Mouse (Mus musculus) liver, postnatal 0 days (tissue): ENCODE results near the gene Pkd2l1. TPM values are rescaled to one million over a fixed set of nuclear protein-coding genes. Genes with fewer than 3 reads are reported as not detected.

Experiments
- ATAC-seq: fragments of 200-750 bp; cut with Nextera tagmentation; 2 replicates; pipeline ENCODE4 v1.8.0; 2017; ENCODE audit warnings: mild to moderate bottlenecking, moderate library complexity
- DNase-seq: peaks from one replicate; pipeline ENCODE4 v3.0.0-alpha.2; 2016
- H3K27ac ChIP-seq: fragments of 300-500 bp; sonication (generic); 2 replicates; pipeline ENCODE4 v1.5.1; 2014; ENCODE audit warnings: antibody characterized with exemption, moderate library complexity, mild to moderate bottlenecking, low read depth
- H3K27me3 ChIP-seq: fragments of 300-500 bp; sonication (generic); 2 replicates; pipeline ENCODE4 v1.6.1; 2014; ENCODE audit warnings: low read length, control low read depth, mixed read lengths; ENCODE audit not compliant: insufficient read depth
- H3K36me3 ChIP-seq: fragments of 300-500 bp; sonication (generic); replicated peaks from 2 replicates; pipeline ENCODE4 v1.6.1; 2014; ENCODE audit warnings: mild to moderate bottlenecking, control low read depth, low read length, moderate library complexity, mixed read lengths; ENCODE audit not compliant: insufficient read depth
- H3K4me1 ChIP-seq: fragments of 300-500 bp; sonication (generic); 2 replicates; pipeline ENCODE4 v1.6.1; 2014; ENCODE audit warnings: antibody characterized with exemption, mild to moderate bottlenecking, control low read depth; ENCODE audit not compliant: insufficient read depth
- H3K4me2 ChIP-seq: fragments of 300-500 bp; sonication (generic); 2 replicates; pipeline ENCODE4 v1.6.1; 2014; ENCODE audit warnings: low read depth, mild to moderate bottlenecking, low read length, moderate library complexity, mixed read lengths
- H3K4me3 ChIP-seq: fragments of 300-500 bp; sonication (generic); 2 replicates; pipeline ENCODE4 v1.5.1; 2014; ENCODE audit warnings: low read depth, low read length
- H3K9ac ChIP-seq: fragments of 300-500 bp; sonication (generic); replicated peaks from 2 replicates; pipeline ENCODE4 v1.6.1; 2014; ENCODE audit warnings: mild to moderate bottlenecking, moderate library complexity
- H3K9me3 ChIP-seq: fragments of 300-500 bp; sonication (generic); 2 replicates; pipeline ENCODE4 v1.6.1; 2016; ENCODE audit warnings: mild to moderate bottlenecking, control low read depth, low read length, mixed read lengths
- CTCF ChIP-seq: sonication (generic); IDR thresholded peaks from 2 replicates; pipeline ENCODE4 v1.5.1; 2016; ENCODE audit warnings: antibody characterized with exemption, low read depth
- EP300 ChIP-seq: IDR thresholded peaks from 2 replicates; pipeline ENCODE4 v1.6.1; 2016; ENCODE audit warnings: antibody characterized with exemption, low read depth, mild to moderate bottlenecking
- WGBS: fragments of 180-500 bp; shearing (Covaris S2); extraction: QIAGEN DNeasy Blood & Tissue Kit; methylation state at CpG from one replicate; pipeline ENCODE4 v1.1.7; 2014; ENCODE audit not compliant: insufficient replicate concordance; 5-methylcytosine and 5-hydroxymethylcytosine counted together
- polyA plus RNA-seq: library from polyadenylated mRNA; unstranded; fragments of >200 nt; fragmentation: Nextera tagmentation; extraction: Ambion mirVana; gene quantifications from 2 replicates; pipeline ENCODE4 v1.2.1, GENCODE M21; 2015

The Pkd2l1 gene
- polyA plus RNA-seq, 1 experiment from 2014 or later, result not detected

- DNase-seq (no peak), ATAC-seq (no peak)
- Histone ChIP-seq H3K4me1 (no peaks in the 10 kb centered on the region; the same call in 1 of the 2 replicates), H3K27ac (no peak overlapping the region), H3K36me3 (peaks cover 69% of the 10 kb centered on the region), H3K27me3 (no peaks in the 10 kb centered on the region), H3K9ac (no peak overlapping the region), H3K4me2 (no peak overlapping the region), H3K4me3 (no peak overlapping the region), H3K9me3 (no peaks in the 10 kb centered on the region)
- no peak for TF ChIP-seq EP300
- TF ChIP-seq CTCF, result no peak
These were observed 74.4 kb downstream of the Pkd2l1 start for GRCm38 (mm10) chr19:44117793-44118192.

- no peak for ATAC-seq
- DNase-seq, result peak; percentile 26
- 64% methylated on average over 7 of the region's 7 CpGs for WGBS
- H3K9ac ChIP-seq, result no peak overlapping the region
- no peak overlapping the region for H3K4me2 ChIP-seq
- H3K4me3 ChIP-seq, result no peak overlapping the region
- H3K9me3 ChIP-seq, result no peaks in the 10 kb centered on the region
- no peaks in the 10 kb centered on the region for H3K27me3 ChIP-seq
- no peak overlapping the region for H3K27ac ChIP-seq
- no peak for TF ChIP-seq EP300
- TF ChIP-seq CTCF, result peak; percentile 55
- peaks cover 38% of the 10 kb centered on the region for H3K36me3 ChIP-seq
- peaks cover 7% of the 10 kb centered on the region for H3K4me1 ChIP-seq
These were observed 80.5 kb downstream of the Pkd2l1 start for GRCm38 (mm10) chr19:44111706-44112105.

DNA sequence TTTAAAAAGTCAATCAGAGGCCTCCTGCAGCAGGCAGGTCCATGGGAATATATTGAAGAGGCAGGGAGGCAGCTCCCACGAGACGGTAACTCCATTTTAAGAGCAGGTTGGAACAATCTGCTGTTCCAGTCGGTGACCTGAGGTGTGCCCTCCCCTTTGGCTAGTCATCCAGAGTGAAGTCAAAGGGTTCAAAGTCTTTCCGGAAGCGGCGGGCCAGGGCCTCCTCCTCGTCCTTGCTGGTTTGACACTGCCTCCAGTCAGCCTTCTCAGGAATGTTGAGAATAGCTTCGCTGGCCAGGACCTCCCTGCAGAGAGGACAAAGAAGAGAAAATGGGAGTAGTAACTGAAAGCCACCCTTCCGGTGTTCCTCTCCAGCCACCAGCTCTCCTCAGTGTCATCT is 81.9 kb downstream of the Pkd2l1 start:
- Histone ChIP-seq H3K4me1 (peaks cover 17% of the 10 kb centered on the region), H3K9me3 (no peaks in the 10 kb centered on the region), H3K4me3 (no peak overlapping the region), H3K36me3 (peaks cover 32% of the 10 kb centered on the region), H3K27me3 (no peaks in the 10 kb centered on the region), H3K4me2 (no peak overlapping the region), H3K9ac (no peak overlapping the region; the same call in 1 of the 2 replicates), H3K27ac (peak overlapping the region; percentile 75)
- TF ChIP-seq CTCF (no peak), EP300 (no peak; the same call in 1 of the 2 replicates)
- DNase-seq, result peak; percentile 65
- ATAC-seq, result peak; percentile 47; the same call in 1 of the 2 replicates
- 59% methylated on average over 9 of the region's 9 CpGs for WGBS

GRCm38 (mm10) chr19:44108996-44109395 is 83.2 kb downstream of the Pkd2l1 start:
- Histone ChIP-seq H3K9ac (no peak overlapping the region), H3K27me3 (no peaks in the 10 kb centered on the region), H3K9me3 (no peaks in the 10 kb centered on the region), H3K4me3 (no peak overlapping the region), H3K4me2 (no peak overlapping the region), H3K36me3 (peaks cover 23% of the 10 kb centered on the region), H3K4me1 (peaks cover 25% of the 10 kb centered on the region), H3K27ac (no peak overlapping the region)
- DNase-seq, result no peak
- no peak for TF ChIP-seq CTCF
- TF ChIP-seq EP300, result no peak
- ATAC-seq, result no peak

DNA sequence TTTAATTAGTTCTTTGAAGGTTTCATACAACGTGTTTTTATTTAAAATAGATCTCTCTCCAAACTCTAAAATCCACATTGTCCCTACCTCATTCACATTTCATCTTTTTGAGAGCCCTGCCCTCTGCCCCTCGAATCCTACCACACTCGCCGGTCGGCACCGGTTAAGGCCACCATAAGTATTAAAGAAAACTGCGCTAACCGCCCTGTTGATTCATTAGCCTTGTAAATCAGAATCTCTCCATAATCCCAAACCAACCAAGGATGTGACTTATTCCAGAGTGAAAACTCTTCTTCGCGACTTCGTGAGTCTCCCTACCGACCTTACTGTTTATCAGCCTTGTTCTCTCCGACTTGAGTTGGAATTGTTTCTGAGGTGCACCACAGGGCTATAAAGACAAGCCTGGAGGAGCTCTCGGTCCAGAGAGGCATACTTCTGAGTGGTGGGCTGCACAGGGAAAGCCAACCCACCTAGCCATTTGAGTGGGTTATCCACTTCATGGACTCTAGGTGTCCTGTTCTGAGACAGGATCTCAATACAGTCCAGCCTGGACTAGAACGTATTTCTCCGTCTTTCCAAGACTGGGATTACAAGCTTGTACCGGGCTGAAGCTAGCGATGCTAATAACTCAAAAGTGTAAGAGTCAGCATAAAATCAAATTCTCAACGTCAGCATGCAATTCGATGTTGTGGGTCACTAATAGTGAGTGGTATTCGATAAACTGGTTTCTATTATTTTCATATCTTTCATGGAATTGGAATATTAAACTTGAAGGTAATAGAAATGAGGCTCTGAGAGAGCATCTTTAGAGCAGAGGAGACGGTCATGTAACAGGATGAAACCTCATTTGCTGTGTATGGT is 84.4 kb downstream of the Pkd2l1 start:
- Histone ChIP-seq H3K36me3 (peaks cover 14% of the 10 kb centered on the region), H3K27ac (peak overlapping the region; percentile 59), H3K4me2 (peak overlapping the region; percentile 80), H3K4me3 (peak overlapping the region; percentile 97), H3K4me1 (peaks cover 25% of the 10 kb centered on the region), H3K9me3 (no peaks in the 10 kb centered on the region), H3K9ac (peak overlapping the region; percentile 98), H3K27me3 (no peaks in the 10 kb centered on the region)
- no peak for DNase-seq
- WGBS, result 34% methylated on average over 22 of the region's 22 CpGs
- ATAC-seq, result no peak
- TF ChIP-seq EP300 (peak; percentile 6; the same call in 1 of the 2 replicates), CTCF (no peak)

DNA sequence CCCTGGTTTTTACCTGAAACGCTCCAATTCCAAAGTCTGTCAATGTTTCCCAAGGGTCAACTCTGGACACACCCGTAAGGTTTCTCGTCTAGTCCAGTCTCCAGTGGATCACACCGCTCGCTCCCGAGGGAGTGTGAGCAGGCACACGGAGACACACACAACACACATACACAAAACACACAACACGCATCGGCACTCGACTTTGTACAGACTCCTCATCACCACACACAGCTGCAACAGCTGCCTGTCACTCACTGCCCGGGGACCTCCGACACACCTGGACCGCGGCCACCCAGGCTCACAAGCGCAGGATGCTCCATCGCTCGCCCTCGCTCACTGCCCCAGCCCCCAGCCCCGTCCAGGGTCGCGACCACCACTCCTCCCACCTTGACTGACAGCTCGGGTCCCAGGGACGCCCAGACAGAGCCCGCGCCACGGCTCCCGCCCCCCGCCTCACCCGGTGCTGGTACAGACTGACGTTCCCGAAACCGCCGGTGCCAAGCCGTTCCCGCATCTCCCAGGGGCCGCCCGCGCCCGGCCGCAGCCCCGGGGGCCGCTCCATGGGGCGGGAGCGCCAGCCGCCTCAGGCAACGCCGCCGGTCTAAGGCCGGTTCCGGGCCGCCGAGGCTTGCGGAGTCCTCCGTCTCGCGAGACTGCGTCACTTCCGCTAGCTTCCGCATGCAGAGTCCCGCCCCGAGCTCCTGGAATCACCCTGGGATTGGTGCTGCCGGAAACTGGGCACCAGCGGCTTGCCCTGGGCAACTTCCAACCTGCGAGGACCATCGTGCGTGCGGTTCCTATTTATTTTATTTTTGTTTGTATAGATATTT is 85.2 kb downstream of the Pkd2l1 start, which contains the start of gene Chuk:
Chuk (minus strand) TSS at position 650 of the 830 bp plus-strand sequence.
- Histone ChIP-seq H3K27ac (peak within 1 kb of the TSS; percentile 90), H3K9ac (peak within 1 kb of the TSS; percentile 98), H3K9me3 (no peaks in the 10 kb centered on the region), H3K36me3 (peaks cover 8% of the 10 kb centered on the region), H3K4me2 (peak within 1 kb of the TSS; percentile 80), H3K27me3 (no peaks in the 10 kb centered on the region), H3K4me1 (peaks cover 25% of the 10 kb centered on the region), H3K4me3 (peak within 1 kb of the TSS; percentile 97)
- peak; percentile 98 for DNase-seq
- no peak for TF ChIP-seq CTCF
- TF ChIP-seq EP300, result peak; percentile 76
- peak; percentile 96 for ATAC-seq
- WGBS, result under 1% methylated on average over 62 of the region's 67 CpGs
